Mouse (Mus musculus) bone marrow, adult 2 months (tissue): ENCODE data around the gene Prpf40b. TPM values are rescaled to one million over a fixed set of nuclear protein-coding genes. Genes with fewer than 3 reads are reported as not detected.

ENCODE experiments used
- H3K27ac ChIP-seq: fragments of 200-500 bp; 2 replicates; pipeline ENCODE4 v1.5.1; 2012; ENCODE audit warnings: low read depth, mild to moderate bottlenecking, control low read depth, inconsistent platforms, low read length; ENCODE audit not compliant: control insufficient read depth, poor library complexity, insufficient read depth
- H3K4me1 ChIP-seq: fragments of 200-500 bp; 2 replicates; pipeline ENCODE4 v1.6.1; 2011; ENCODE audit warnings: low read length; ENCODE audit not compliant: control insufficient read depth, insufficient read depth
- H3K4me3 ChIP-seq: fragments of 200-500 bp; replicated peaks from 2 replicates; pipeline ENCODE3; 2011; ENCODE audit warnings: mild to moderate bottlenecking, low read depth, low read length, control low read depth; ENCODE audit not compliant: control insufficient read depth
- CTCF ChIP-seq: fragments of 200-500 bp; IDR thresholded peaks from 2 replicates; pipeline ENCODE4 v1.5.1; 2011; ENCODE audit warnings: low read length, control low read depth; ENCODE audit not compliant: control insufficient read depth, insufficient read depth
- POLR2A ChIP-seq: fragments of 200-500 bp; IDR thresholded peaks from 2 replicates; pipeline ENCODE4 v1.6.1; 2011; ENCODE audit warnings: low read depth, mild to moderate bottlenecking, control low read depth, low read length, borderline replicate concordance; ENCODE audit not compliant: control insufficient read depth
- WGBS: fragments of 180-500 bp; shearing (Covaris S2); methylation state at CpG from one replicate; pipeline ENCODE4 v1.1.7; 2018; 5-methylcytosine and 5-hydroxymethylcytosine counted together
- polyA plus RNA-seq: library from polyadenylated mRNA; stranded (reverse); fragments of >200 nt; gene quantifications from 2 replicates; pipeline ENCODE4 v1.2.4, GENCODE M21; 2011; ENCODE audit warnings: low replicate concordance; ENCODE audit not compliant: missing spikeins, insufficient read depth, insufficient read length

Prpf40b gene
- polyA plus RNA-seq, 1 experiment: 16.0 TPM

DNA sequence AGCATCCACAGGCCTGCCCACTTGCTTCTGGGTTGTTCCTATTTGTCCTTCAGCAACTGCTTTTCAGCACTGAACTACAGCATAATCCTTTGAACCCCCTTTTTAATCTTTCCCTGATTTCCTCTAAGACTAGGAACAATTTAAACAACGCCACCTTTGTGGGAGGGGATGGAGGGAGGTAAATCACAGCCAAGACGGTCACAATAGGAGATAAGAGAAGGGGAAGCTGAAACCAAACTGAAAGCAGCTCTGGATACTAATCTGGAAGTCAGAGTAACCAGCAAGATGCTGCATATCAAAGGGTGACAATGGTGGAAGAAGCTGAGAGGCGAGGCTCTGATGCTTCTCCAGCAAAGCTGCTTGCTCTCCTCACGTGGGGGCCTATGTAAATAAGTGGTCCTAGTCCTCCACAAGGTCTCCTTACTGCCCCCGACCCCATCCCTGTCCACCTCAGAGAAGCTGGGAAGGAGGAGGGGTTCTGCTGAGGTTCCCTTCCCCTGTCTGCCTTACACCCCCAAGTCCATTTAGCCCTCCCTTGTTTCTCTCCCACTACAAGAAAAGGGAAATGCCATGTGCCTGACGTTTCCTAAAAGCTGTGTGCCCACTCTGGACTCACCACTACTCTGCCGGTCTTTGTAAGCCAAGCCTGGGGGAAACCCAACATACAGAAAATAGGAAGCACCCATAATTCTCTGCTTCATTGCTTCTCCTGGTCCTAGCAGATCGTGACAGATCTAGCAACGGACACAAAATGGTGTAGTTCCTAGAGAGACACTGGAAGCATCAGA is 47.5 kb downstream of the Prpf40b start:
- H3K4me3 ChIP-seq: no peak overlapping the region
- H3K4me1 ChIP-seq: peaks cover 16% of the 10 kb centered on the region
- TF ChIP-seq POLR2A (no peak), CTCF (no peak)
- WGBS: 11% methylated on average over 9 of the region's 9 CpGs
- peak overlapping the region; percentile 51 for H3K27ac ChIP-seq

DNA sequence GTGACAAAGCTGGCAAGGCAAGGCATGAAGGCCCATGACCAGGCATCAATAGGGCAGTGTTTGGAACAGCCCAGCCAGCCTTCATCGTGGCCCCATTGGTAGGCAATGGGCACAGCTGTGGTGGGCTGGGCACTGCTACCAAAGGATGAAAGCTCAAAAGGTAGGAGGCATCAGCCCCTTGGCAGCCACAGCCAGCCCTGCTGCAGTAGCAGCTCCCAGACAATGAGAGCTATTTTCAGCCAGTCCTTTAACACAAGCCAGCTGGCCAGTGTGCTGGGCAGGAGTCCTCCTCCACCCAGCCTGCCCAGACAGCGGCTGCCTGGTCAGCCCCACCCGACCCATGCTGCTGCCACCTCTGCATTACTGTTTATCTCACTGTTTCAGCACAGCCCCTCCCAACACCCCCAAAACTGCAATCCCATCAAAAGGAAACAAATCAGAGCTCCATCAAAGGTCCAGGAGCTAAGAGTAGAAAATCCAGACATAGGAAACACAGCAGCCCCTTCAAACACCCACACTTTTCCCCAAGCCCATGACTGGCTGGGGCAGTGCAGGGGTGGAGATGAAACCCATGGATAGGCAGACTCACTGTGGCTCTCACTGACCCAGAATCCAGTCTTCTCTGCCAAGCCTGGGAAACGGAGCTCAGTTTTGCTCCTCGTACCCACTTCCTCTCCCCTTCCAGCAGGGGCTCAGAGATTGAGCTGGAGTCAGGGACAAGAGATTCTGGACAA is 48.7 kb downstream of the Prpf40b start:
- peaks cover 16% of the 10 kb centered on the region for H3K4me1 ChIP-seq
- no peak for TF ChIP-seq CTCF
- no peak overlapping the region for H3K27ac ChIP-seq
- no peak overlapping the region for H3K4me3 ChIP-seq
- 54% methylated on average over 5 of the region's 5 CpGs for WGBS

DNA sequence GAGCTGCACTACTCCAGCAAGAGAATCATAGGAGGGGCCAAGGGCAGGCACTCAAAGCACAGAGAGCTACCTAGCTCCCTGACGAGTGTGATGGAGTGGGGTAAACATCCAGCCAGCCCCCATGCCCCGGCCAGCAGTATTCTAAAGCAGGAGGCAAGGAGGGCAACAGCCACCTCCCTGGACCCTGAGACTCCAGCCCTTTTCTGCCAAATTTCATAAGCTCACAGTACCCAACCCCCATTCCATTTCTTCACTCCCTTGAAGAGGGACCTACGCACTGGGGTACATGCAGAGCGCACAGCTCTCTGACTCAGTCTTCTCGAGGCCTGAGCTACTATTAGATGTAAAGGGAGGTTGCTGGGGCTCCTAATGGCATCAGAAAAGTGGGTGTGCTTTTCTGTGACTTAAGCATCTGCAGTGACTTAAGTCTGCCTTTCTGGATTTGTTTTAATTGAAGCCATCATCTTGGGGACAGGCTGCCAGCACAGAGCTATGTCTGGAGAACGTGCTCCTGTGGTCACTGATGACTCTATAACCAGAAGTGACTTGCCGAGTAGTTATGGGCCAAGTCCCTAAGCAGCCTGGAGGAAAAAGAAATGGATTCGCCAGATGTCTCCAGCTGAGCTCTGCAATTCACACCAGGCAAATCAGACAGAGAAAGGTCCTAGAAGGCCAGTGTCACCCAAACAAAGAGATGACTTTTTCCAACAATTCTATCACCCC is 49.4 kb downstream of the Prpf40b start:
- no peak for TF ChIP-seq POLR2A
- no peak for TF ChIP-seq CTCF
- WGBS: 63% methylated on average over 8 of the region's 8 CpGs
- Histone ChIP-seq H3K4me1 (peaks cover 15% of the 10 kb centered on the region), H3K27ac (no peak overlapping the region), H3K4me3 (no peak overlapping the region)

DNA sequence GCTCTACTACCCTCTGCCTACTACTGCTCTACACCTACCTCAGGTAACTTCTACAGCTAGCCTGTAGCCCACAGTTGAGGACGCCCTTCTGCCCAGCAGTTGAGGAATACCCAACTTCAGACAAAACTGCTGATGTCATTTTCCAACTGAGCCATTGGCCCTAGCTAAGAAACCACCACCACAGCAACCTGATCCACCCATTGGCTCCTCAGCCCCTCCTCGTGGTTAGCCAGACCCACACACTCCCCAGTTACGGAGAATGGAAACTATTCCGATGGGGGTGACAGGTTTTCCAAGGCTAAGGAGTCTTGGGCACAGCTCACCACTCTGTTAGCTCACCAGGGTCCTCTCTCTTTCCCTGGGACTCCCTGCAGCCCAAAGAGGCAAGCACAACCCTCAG is 50.1 kb downstream of the Prpf40b start:
- Histone ChIP-seq H3K4me3 (no peak overlapping the region), H3K27ac (no peak overlapping the region), H3K4me1 (peaks cover 14% of the 10 kb centered on the region)
- TF ChIP-seq POLR2A (no peak), CTCF (no peak)
- 28% methylated on average over 4 of the region's 4 CpGs for WGBS

DNA sequence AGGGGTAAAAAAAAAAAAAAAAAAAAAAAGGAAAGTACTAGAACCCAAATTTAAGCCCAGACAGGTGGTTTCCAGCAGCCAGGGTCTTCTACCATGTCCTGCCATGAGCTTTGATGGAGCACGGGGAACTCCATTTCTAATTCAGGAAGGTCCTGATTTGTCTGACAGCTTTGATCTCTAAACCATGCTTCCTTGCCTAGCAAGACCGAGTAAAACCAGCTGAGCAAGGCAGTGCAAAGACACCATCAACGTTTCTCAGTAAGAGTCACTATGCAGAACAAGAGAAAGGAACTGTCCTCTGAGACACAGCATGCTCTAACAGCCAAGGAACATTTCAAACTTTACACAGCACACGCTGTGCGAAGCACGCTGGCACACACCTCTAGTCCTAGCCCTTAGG is 56.7 kb downstream of the Prpf40b start:
- peaks cover 3% of the 10 kb centered on the region for H3K4me1 ChIP-seq
- H3K4me3 ChIP-seq: no peak overlapping the region
- no peak overlapping the region for H3K27ac ChIP-seq
- 46% methylated on average over 6 of the region's 6 CpGs for WGBS
- TF ChIP-seq CTCF: no peak
- TF ChIP-seq POLR2A: no peak

DNA sequence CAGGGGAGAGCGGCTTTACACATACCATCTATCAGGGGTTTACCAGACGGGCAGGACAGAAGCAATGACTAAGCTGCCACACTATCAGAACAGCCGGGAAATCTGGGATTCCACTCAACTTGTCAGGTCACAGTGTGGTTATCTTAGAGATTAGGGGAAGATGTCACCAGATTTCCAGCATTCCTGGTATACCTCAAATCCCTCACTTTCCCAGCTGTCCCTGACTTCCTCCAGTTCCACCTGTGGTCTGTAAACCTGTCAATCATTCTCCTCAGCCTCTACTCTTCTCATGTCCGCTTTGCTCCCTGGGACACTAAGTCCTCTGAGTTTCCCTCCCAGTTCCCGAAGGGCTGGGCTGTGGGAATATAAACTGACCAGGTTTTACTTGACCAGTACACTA is 57.4 kb downstream of the Prpf40b start:
- Histone ChIP-seq H3K27ac (no peak overlapping the region), H3K4me1 (peaks cover 3% of the 10 kb centered on the region), H3K4me3 (no peak overlapping the region)
- no peak for TF ChIP-seq POLR2A
- TF ChIP-seq CTCF: no peak
- 76% methylated on average over 5 of the region's 5 CpGs for WGBS

DNA sequence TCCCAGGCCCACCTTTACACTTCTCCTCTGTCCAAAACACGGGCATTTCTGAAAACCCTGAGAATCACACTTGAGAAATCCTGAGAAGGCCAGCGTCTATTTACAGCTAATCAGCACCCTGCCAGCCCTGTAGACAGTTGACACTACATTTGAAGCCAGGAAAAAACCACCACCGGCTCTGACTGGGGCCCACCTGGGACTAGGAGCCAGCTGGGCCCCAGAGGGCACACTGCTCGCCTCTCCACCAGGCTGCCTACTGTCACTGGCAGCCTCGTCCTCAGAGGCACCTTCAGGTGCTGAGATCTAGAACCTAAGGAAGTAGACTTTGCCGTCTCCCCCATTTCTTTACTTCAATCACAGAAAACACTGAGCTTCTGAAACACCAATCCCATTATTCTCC is 60.8 kb downstream of the Prpf40b start:
- no peak overlapping the region for H3K27ac ChIP-seq
- no peak overlapping the region for H3K4me3 ChIP-seq
- H3K4me1 ChIP-seq: peaks cover 3% of the 10 kb centered on the region
- TF ChIP-seq POLR2A (no peak), CTCF (no peak)
- 43% methylated on average over 6 of the region's 6 CpGs for WGBS

DNA sequence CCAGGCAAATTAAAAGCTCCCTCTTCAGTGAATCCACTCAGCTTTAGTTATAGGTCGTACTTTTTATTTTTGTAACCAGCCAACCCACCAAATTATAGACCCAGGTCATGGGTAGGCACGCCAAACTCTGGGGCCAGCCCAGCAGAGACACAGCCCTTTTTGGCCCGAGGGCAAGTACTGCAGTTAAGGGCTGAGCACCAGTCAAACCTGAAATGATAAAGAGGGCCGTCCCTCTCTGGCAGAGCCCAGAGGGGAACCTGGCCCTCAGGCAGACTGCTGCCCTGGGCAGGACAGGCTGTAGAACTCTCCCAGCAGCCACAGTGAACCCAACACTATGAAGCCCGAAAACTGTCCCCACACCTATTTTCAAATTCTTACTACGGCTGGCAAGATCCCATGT is 61.6 kb downstream of the Prpf40b start:
- WGBS: 70% methylated on average over 6 of the region's 6 CpGs
- TF ChIP-seq POLR2A (no peak), CTCF (no peak)

More for the DNA sequence above, 61.6 kb downstream of the Prpf40b start:
- peaks cover 2% of the 10 kb centered on the region for H3K4me1 ChIP-seq
- no peak overlapping the region for H3K4me3 ChIP-seq
- H3K27ac ChIP-seq: no peak overlapping the region
